Mouse (Mus musculus) bone marrow macrophage, adult 2 months (primary cell): ENCODE data around the gene Phactr1. TPM values are rescaled to one million over a fixed set of nuclear protein-coding genes. Genes with fewer than 3 reads are reported as not detected.
"Not testable (repeated sequence)": the region's sequence is repeated elsewhere in the genome, so short reads cannot be mapped to it uniquely, and the experiment has no call there.

Source experiments
- H3K27ac ChIP-seq: 2 replicates; pipeline ENCODE4 v1.5.1; 2012; ENCODE audit warnings: low read depth, low read length; ENCODE audit not compliant: insufficient read depth
- H3K4me1 ChIP-seq: 2 replicates; pipeline ENCODE4 v1.6.1; 2012; ENCODE audit warnings: low read length; ENCODE audit not compliant: control insufficient read depth, insufficient read depth
- H3K4me3 ChIP-seq: 2 replicates; pipeline ENCODE4 v1.5.1; 2012; ENCODE audit warnings: mild to moderate bottlenecking, low read length, moderate library complexity; ENCODE audit not compliant: insufficient read depth
- CTCF ChIP-seq: IDR thresholded peaks from 2 replicates; pipeline ENCODE4 v1.5.1; 2012; ENCODE audit warnings: low read depth, mild to moderate bottlenecking, low read length, moderate library complexity
- POLR2A ChIP-seq: IDR thresholded peaks from 2 replicates; pipeline ENCODE4 v1.6.1; 2012; ENCODE audit warnings: mild to moderate bottlenecking, low read depth, low read length, borderline replicate concordance
- polyA plus RNA-seq: library from polyadenylated mRNA; stranded (reverse); fragments of >200 nt; gene quantifications from 2 replicates; pipeline ENCODE4 v1.2.4, GENCODE M21; 2012; ENCODE audit not compliant: missing spikeins, insufficient read depth, insufficient read length

Gene Phactr1
- polyA plus RNA-seq, 1 experiment: 3.4 TPM

- Histone ChIP-seq H3K4me1 (no peaks in the 10 kb centered on the region), H3K27ac (no peak overlapping the region)
Observed at GRCm38 (mm10) chr13:42938346-42938745, 257.9 kb downstream of the Phactr1 start.

GRCm38 (mm10) chr13:42940271-42940670, 259.8 kb downstream of the Phactr1 start:
- no peak overlapping the region for H3K4me3 ChIP-seq
- no peak overlapping the region for H3K27ac ChIP-seq
- TF ChIP-seq CTCF: no peak
- no peak for TF ChIP-seq POLR2A
- no peaks in the 10 kb centered on the region for H3K4me1 ChIP-seq

More at GRCm38 (mm10) chr13:42938346-42938745, 257.9 kb downstream of the Phactr1 start:
- no peak for TF ChIP-seq POLR2A
- TF ChIP-seq CTCF: no peak
- no peak overlapping the region for H3K4me3 ChIP-seq

GRCm38 (mm10) chr13:42944106-42944505, 263.7 kb downstream of the Phactr1 start:
- H3K4me3 ChIP-seq: no peak overlapping the region
- H3K4me1 ChIP-seq: no peaks in the 10 kb centered on the region
- H3K27ac ChIP-seq: no peak overlapping the region
- no peak for TF ChIP-seq POLR2A
- no peak for TF ChIP-seq CTCF

GRCm38 (mm10) chr13:42945201-42945600, 264.8 kb downstream of the Phactr1 start:
- H3K27ac ChIP-seq, H3K4me3 ChIP-seq, H3K4me1 ChIP-seq: not testable (repeated sequence)

- Histone ChIP-seq H3K4me3 (no peak overlapping the region), H3K27ac (no peak overlapping the region)
- TF ChIP-seq CTCF (no peak), POLR2A (no peak)
Observed at GRCm38 (mm10) chr13:42948717-42949265, 268.4 kb downstream of the Phactr1 start.

GRCm38 (mm10) chr13:42949336-42949735, 268.9 kb downstream of the Phactr1 start:
- TF ChIP-seq POLR2A (no peak), CTCF (no peak)
- Histone ChIP-seq H3K27ac (no peak overlapping the region), H3K4me1 (no peaks in the 10 kb centered on the region), H3K4me3 (no peak overlapping the region)

More at GRCm38 (mm10) chr13:42948717-42949265, 268.4 kb downstream of the Phactr1 start:
- no peaks in the 10 kb centered on the region for H3K4me1 ChIP-seq

- no peak overlapping the region for H3K4me3 ChIP-seq
- no peak overlapping the region for H3K27ac ChIP-seq
- no peaks in the 10 kb centered on the region for H3K4me1 ChIP-seq
- no peak for TF ChIP-seq CTCF
- no peak for TF ChIP-seq POLR2A
Observed at GRCm38 (mm10) chr13:42950056-42950455, 269.6 kb downstream of the Phactr1 start.

- H3K4me1 ChIP-seq: no peaks in the 10 kb centered on the region
- no peak overlapping the region for H3K4me3 ChIP-seq
- TF ChIP-seq POLR2A: no peak
- no peak for TF ChIP-seq CTCF
- H3K27ac ChIP-seq: no peak overlapping the region
Observed at GRCm38 (mm10) chr13:42952037-42952721, 271.8 kb downstream of the Phactr1 start.

- Histone ChIP-seq H3K27ac (no peak overlapping the region), H3K4me1 (no peaks in the 10 kb centered on the region), H3K4me3 (no peak overlapping the region)
- no peak for TF ChIP-seq CTCF
- TF ChIP-seq POLR2A: no peak
Observed at GRCm38 (mm10) chr13:42953071-42953470, 272.6 kb downstream of the Phactr1 start.

GRCm38 (mm10) chr13:42954116-42954515, 273.7 kb downstream of the Phactr1 start:
- TF ChIP-seq POLR2A: no peak
- no peak for TF ChIP-seq CTCF
- Histone ChIP-seq H3K4me1 (no peaks in the 10 kb centered on the region), H3K4me3 (no peak overlapping the region), H3K27ac (no peak overlapping the region)

GRCm38 (mm10) chr13:42956327-42956726, 275.9 kb downstream of the Phactr1 start:
- no peak overlapping the region for H3K4me3 ChIP-seq
- no peak for TF ChIP-seq CTCF
- TF ChIP-seq POLR2A: no peak
- H3K27ac ChIP-seq: no peak overlapping the region

More at GRCm38 (mm10) chr13:42956327-42956726, 275.9 kb downstream of the Phactr1 start:
- no peaks in the 10 kb centered on the region for H3K4me1 ChIP-seq
